Mouse (Mus musculus) embryonic facial prominence, embryonic 15.5 days (tissue): ENCODE data around the gene Gm9918. TPM values are rescaled to one million over a fixed set of nuclear protein-coding genes. Genes with fewer than 3 reads are reported as not detected.
A peak's percentile ranks its signal among the peaks of the same experiment; 100 is the strongest.

ENCODE experiments used
- ATAC-seq: fragments of 200-750 bp; cut with Nextera tagmentation; 2 replicates; pipeline ENCODE4 v1.8.0; 2017; ENCODE audit warnings: low read depth, moderate TSS enrichment; ENCODE audit not compliant: insufficient number of reproducible peaks, low FRiP score, low TSS enrichment
- H3K27ac ChIP-seq: fragments of 300-500 bp; sonication (generic); replicated peaks from 2 replicates; pipeline ENCODE4 v1.5.1; 2015; ENCODE audit warnings: mild to moderate bottlenecking, inconsistent platforms
- H3K27me3 ChIP-seq: fragments of 300-500 bp; sonication (generic); 2 replicates; pipeline ENCODE4 v1.6.1; 2015; ENCODE audit warnings: inconsistent platforms
- H3K36me3 ChIP-seq: fragments of 300-500 bp; sonication (generic); 2 replicates; pipeline ENCODE4 v1.6.1; 2015; ENCODE audit warnings: mild to moderate bottlenecking, inconsistent platforms
- H3K4me1 ChIP-seq: fragments of 300-500 bp; sonication (generic); 2 replicates; pipeline ENCODE4 v1.6.1; 2015; ENCODE audit warnings: inconsistent platforms
- H3K4me2 ChIP-seq: fragments of 300-500 bp; sonication (generic); replicated peaks from 2 replicates; pipeline ENCODE4 v1.6.1; 2015; ENCODE audit warnings: mild to moderate bottlenecking, inconsistent platforms
- H3K4me3 ChIP-seq: fragments of 300-500 bp; sonication (generic); replicated peaks from 2 replicates; pipeline ENCODE4 v1.5.1; 2015; ENCODE audit warnings: mild to moderate bottlenecking, inconsistent platforms
- H3K9ac ChIP-seq: fragments of 300-500 bp; sonication (generic); 2 replicates; pipeline ENCODE4 v1.6.1; 2015; ENCODE audit warnings: inconsistent platforms
- H3K9me3 ChIP-seq: fragments of 300-500 bp; sonication (generic); replicated peaks from 2 replicates; pipeline ENCODE4 v1.6.1; 2016; ENCODE audit warnings: inconsistent platforms
- WGBS: fragments of 180-500 bp; shearing (Covaris S2); methylation state at CpG from one replicate; pipeline ENCODE4 v1.1.7; 2015; 5-methylcytosine and 5-hydroxymethylcytosine counted together
- polyA plus RNA-seq: library from polyadenylated mRNA; unstranded; fragments of >200 nt; fragmentation: Nextera tagmentation; extraction: Ambion mirVana; gene quantifications from 2 replicates; pipeline ENCODE4 v1.2.1, GENCODE M21; 2015

The Gm9918 gene
- polyA plus RNA-seq, 1 experiment from 2014 or later, result 1.6 TPM

DNA sequence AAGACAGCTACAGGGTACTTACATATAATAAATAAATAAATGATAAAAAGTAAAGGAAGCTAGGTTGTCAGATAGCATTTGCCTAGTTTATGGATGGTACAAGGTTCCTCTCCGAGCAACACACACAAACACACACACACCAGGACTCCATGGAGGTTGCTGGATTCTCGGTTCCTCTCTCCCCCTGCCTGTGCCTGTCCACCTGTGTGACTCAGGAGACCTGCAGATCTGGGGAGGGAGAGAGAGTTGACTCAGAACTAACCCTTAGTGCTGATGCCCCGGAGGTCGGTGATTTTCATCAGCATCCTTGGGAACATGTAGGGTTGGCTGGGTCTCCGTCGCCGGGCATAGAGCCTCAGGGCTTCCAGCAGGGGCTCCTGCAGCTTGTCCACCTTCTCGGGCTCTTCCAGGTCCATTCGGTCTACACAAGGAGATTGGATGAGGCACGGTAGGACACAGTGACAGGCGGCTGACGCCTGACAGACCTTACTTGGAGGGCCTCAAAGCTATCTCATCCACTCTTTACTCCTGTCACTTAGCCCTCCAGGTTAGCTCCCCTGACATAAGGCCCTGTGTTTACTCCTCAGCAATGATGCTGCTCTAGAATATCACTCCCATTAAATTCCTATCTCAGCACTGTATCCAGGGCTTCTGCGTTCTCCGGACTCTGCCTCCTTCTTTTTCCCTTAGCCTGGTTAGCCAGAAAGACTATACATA, 31.7 kb upstream of the Gm9918 start:
- H3K36me3 ChIP-seq, result peaks cover 74% of the 10 kb centered on the region
- no peaks in the 10 kb centered on the region for H3K27me3 ChIP-seq
- H3K4me2 ChIP-seq, result no peak overlapping the region
- peaks cover 37% of the 10 kb centered on the region for H3K4me1 ChIP-seq
- no peak overlapping the region for H3K27ac ChIP-seq
- H3K9me3 ChIP-seq, result no peaks in the 10 kb centered on the region
- no peak overlapping the region for H3K9ac ChIP-seq
- no peak for ATAC-seq
- H3K4me3 ChIP-seq, result no peak overlapping the region
- 91% methylated on average over 14 of the region's 14 CpGs for WGBS

DNA sequence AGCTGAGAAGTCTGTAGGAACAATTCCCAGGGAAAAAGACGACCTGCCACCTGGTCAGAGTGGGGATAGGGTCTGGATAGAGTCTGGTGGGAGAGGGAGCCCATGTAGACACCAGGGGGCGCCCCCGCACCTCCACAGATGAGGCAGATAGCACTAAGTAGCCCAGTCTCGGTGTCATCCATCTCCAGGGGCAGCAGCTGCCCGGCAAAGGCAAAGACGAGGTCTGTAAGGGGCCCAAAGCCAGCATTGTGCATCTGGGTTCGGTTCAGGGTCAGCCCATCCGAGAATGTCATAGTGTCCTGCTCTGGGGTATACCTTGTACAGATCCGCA, 31.1 kb upstream of the Gm9918 start:
- no peak overlapping the region for H3K4me3 ChIP-seq
- H3K36me3 ChIP-seq, result peaks cover 72% of the 10 kb centered on the region
- peaks cover 40% of the 10 kb centered on the region for H3K4me1 ChIP-seq
- ATAC-seq, result no peak
- H3K9ac ChIP-seq, result no peak overlapping the region
- H3K4me2 ChIP-seq, result no peak overlapping the region
- H3K27ac ChIP-seq, result no peak overlapping the region
- H3K9me3 ChIP-seq, result no peaks in the 10 kb centered on the region
- no peaks in the 10 kb centered on the region for H3K27me3 ChIP-seq
- WGBS, result 13% methylated on average over 9 of the region's 9 CpGs

DNA sequence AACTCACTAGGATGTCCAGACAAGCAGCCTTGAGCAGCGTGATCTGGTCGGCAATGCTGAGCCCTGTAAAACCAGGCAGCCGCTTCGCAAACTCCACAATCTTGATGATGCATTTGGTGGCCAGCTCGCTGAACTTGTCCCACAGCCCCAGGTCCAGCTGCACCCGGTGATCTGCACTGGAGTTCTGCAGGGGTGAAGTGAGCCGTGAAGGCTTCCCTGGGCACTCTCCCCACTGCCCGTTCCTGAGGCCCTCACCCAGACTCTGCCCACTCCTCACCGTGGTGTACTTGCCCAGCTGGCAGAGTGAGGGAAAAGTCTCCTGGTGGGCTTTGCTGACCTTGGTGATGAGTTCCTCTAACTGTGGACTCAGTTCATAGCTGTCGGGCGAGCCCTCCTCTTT, 30.5 kb upstream of the Gm9918 start:
- Histone ChIP-seq H3K9me3 (no peaks in the 10 kb centered on the region), H3K36me3 (peaks cover 66% of the 10 kb centered on the region), H3K4me2 (no peak overlapping the region), H3K9ac (no peak overlapping the region), H3K27me3 (no peaks in the 10 kb centered on the region), H3K4me1 (peaks cover 39% of the 10 kb centered on the region), H3K27ac (no peak overlapping the region), H3K4me3 (no peak overlapping the region)
- ATAC-seq, result no peak
- WGBS, result 77% methylated on average over 11 of the region's 11 CpGs

DNA sequence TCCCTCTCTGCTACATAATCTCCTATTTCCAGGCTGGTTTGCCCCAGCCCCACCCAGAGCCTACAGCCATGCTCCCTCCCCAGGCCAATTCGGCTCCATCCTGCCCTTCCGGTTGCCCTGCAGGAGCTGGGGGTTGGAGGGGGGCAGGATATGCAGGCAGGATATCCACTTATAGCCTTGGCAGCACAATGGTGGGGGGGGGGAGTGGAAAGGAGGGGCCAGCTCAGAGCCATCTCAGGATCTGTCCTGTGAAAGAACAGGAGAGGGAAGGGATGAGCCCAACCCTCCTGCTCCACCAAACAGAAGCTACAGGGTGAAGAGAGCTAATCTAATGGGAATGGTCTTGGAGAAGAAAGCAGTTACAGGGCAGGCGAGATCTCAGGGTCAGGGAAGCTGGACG, 29.8 kb upstream of the Gm9918 start:
- peaks cover 39% of the 10 kb centered on the region for H3K4me1 ChIP-seq
- ATAC-seq, result no peak
- 0 out of 2 replicates have a peak overlapping the region, but pooled peaks have one; percentile 22 for H3K27ac ChIP-seq
- peaks cover 58% of the 10 kb centered on the region for H3K36me3 ChIP-seq
- H3K9ac ChIP-seq, result no peak overlapping the region
- 60% methylated on average over 4 of the region's 4 CpGs for WGBS
- no peaks in the 10 kb centered on the region for H3K27me3 ChIP-seq
- no peak overlapping the region for H3K4me3 ChIP-seq
- no peaks in the 10 kb centered on the region for H3K9me3 ChIP-seq
- H3K4me2 ChIP-seq, result no peak overlapping the region

DNA sequence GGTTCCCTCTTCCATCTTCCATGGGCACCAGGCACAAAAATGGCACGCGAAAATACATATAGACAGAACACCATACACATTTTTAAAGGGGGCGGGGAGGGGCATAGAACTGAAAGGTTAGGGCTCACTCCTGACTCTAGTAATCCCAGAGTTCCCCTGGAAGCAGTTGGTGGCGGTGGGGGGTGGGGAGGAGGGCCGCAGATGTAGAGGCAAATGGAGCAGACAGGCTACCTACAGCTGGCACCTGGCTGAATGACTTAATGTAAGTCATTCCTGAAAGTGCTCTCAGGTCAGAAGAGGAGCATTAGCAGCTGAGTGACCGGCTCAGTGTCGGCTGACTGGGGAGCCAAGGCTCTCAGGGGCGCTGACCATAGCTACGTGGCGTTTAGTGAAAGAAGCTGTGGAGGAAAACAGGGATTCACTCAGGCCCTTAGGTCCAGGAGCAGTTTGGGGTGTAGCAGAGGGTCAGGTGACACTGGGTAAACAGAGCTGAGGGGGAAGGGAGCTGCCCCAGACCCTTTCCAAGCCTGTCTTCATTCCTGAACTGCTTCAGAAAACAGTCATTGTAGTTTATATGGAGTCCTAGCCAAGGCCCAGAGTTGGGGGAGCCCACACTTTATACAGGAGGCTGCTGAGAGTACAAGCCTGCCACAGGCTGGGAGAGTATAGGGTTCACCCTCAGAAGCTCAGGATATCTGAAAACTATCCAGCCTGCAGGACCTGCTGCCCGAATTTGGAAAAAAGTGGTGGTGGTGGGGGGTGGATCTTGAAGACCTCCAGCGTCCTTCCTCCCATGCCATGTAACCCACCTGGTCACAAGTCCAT, 27.7 kb upstream of the Gm9918 start:
- H3K4me3 ChIP-seq, result peak overlapping the region; percentile 50; the same call in 1 of the 2 replicates
- H3K4me2 ChIP-seq, result peak overlapping the region; percentile 76
- no peaks in the 10 kb centered on the region for H3K9me3 ChIP-seq
- ATAC-seq, result no peak
- H3K9ac ChIP-seq, result no peak overlapping the region
- WGBS, result 41% methylated on average over 12 of the region's 12 CpGs
- H3K36me3 ChIP-seq, result peaks cover 40% of the 10 kb centered on the region
- peak overlapping the region; percentile 96 for H3K27ac ChIP-seq
- H3K4me1 ChIP-seq, result peaks cover 43% of the 10 kb centered on the region
- no peaks in the 10 kb centered on the region for H3K27me3 ChIP-seq

DNA sequence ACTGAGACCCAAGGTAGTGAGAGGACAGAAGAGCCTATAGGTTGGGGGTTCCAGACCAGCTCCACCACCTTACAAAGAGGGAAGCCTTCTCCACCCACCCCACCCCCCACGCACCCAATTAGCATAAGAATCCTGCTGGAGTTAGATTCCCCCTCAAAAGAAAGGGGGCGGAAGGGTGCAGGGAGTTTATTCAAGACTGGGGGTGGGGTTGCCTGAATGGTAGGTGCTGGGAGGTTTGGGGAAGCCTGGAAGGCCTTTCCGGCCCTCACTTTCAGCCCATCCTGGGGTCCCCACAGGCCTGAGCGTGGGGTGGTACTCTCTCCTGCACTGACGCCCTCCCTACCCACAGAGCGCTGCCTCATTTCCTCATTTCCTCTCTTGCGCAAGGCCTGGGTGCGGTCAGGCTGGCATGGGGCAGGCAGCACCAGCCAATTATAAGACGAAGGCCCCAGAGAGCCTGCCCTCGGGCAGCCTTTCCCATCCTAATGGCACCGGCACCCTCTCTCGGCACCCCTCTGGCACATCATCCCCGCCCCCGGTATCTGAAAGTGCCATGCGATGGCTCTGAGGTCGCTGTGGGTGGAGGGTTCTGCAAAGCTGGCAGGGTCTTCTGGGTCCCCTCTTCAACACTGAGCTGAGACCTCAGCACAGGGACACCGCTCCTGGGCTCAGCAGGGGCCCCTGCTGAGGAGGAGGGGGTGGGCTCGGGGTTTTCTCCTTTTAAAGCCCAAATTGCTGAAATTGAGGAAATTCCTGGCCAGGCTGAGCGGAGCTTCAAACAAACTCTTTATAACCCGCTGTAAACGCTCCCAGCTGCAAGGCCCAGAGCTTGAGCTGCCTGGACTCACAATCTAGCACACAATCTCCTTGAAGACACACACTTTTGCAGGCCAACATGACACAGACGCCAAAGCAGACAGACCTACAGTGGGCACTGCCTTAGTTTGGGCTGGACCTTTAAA, 26.9 kb upstream of the Gm9918 start:
- peak overlapping the region; percentile 50 for H3K4me3 ChIP-seq
- H3K27ac ChIP-seq, result peak overlapping the region; percentile 96
- WGBS, result 5% methylated on average over 22 of the region's 22 CpGs
- H3K9ac ChIP-seq, result peak overlapping the region; percentile 28; the same call in 1 of the 2 replicates
- H3K9me3 ChIP-seq, result no peaks in the 10 kb centered on the region
- H3K4me2 ChIP-seq, result peak overlapping the region; percentile 76
- ATAC-seq, result no peak
- no peaks in the 10 kb centered on the region for H3K27me3 ChIP-seq
- peaks cover 33% of the 10 kb centered on the region for H3K36me3 ChIP-seq
- H3K4me1 ChIP-seq, result peaks cover 46% of the 10 kb centered on the region

DNA sequence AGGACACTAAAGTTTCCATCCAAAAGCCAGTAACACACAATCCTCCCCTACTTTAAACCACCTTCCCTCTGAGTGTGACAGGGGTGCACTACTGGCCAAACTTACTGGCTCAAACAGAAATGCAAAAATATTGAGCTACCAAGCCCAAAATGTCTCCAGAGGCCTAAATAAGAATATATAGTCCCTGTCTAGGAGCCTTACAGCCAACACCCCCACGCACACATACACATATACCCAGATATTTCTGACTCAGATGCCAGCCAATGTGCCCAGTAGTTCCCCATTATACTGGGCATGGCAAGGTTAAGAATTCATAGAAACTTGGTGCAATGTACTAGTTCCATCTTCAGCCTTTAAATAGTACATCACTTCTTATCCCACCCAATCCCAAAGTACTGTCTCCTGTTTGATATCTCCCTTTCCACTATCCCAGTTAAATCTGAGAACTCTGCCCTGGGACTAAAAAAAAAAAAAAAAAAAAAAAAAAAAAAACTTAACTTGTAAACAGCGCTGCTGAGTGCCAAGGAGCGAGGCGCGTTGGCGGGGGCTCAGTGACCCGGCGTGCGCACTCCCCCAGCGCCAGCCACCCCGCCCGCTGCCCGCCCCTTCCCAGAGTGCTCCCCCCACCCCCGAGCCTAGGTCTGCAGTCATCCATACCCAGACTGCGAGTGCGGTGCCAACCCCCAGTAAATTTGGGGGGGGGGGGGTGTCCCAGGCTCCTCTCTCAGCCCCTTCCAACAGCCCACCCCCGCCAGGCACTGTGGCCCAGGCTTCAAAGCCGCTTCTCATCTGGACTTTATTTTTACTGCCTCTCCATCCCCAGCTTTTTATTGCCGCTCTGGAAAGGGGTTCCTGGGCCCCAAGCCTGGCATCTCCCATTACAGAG, 25.8 kb upstream of the Gm9918 start:
- 1% methylated on average over 19 of the region's 19 CpGs for WGBS
- H3K4me2 ChIP-seq, result peak overlapping the region; percentile 76
- peak overlapping the region; percentile 28; the same call in 1 of the 2 replicates for H3K9ac ChIP-seq
- H3K4me3 ChIP-seq, result peak overlapping the region; percentile 50
- no peaks in the 10 kb centered on the region for H3K9me3 ChIP-seq
- peaks cover 57% of the 10 kb centered on the region for H3K4me1 ChIP-seq
- peak overlapping the region; percentile 96 for H3K27ac ChIP-seq
- ATAC-seq, result no peak
- no peaks in the 10 kb centered on the region for H3K27me3 ChIP-seq
- peaks cover 22% of the 10 kb centered on the region for H3K36me3 ChIP-seq

DNA sequence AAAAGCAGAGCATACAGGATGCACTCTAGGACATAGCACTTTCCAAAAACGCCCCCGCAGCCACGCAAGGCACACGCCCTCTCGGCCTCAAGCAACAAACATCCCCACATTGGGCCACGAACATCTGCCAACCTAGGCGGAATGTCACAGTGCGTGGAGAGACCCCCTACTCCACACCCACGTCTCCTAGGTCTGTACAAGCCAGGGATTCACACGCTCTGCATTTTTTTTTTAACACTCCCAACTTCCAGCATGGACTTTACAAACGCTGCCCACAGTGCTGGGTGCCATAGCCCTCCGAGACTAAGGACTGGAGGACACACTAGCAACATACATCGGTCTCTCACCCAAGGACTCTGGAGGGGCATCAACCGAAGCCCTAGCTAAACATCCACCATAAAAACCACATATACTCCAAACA, 24.9 kb upstream of the Gm9918 start:
- WGBS, result 2% methylated on average over 14 of the region's 14 CpGs
- Histone ChIP-seq H3K9me3 (no peaks in the 10 kb centered on the region), H3K27me3 (no peaks in the 10 kb centered on the region), H3K4me3 (peak overlapping the region; percentile 50), H3K27ac (peak overlapping the region; percentile 96), H3K4me1 (peaks cover 66% of the 10 kb centered on the region), H3K9ac (peak overlapping the region; percentile 26), H3K4me2 (peak overlapping the region; percentile 76), H3K36me3 (peaks cover 18% of the 10 kb centered on the region)
- no peak for ATAC-seq

DNA sequence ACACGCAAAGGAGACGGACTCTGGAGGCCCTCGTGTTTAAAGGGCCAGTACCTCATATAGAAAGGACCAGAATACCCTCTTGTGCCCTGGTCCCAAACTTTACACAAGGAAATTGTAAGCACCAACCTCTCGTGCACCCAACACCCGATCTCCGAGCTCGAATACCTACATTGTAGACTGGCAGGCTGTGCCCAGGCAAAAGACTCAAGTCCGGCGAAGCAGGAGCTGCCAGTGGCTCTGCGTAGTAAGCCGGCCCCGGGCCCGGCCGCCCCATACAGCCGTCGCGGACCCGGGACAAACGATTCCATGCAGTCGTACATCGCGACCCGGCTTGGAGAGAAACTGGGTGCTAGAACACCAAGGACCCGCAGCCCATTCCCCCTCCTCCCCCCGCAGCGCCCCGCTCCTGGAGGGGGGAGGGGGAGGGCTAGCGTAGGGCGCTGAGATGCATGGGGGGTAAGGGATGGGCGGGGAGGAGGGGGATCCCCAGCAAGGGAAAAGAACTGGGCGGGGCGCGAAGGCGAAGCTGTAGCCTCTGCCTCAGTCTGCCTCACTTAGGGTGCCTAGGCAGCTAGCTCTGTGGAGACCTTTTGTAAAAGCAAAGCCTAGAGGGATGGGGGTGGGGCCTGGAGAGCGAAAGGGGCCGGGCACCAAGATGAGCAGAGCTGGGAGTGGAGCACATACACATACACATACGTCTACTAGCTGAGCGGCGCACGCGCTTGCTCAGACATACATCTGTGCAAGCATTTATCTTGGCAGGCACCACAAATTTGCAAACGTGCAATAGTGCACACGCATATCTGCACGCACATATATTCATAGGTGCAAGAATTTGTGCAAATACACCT, 24.2 kb upstream of the Gm9918 start:
- no peaks in the 10 kb centered on the region for H3K9me3 ChIP-seq
- peak; percentile 63 for ATAC-seq

More for the DNA sequence above, 24.2 kb upstream of the Gm9918 start:
- H3K4me2 ChIP-seq, result peak overlapping the region; percentile 76
- peak overlapping the region; percentile 96 for H3K27ac ChIP-seq
- peak overlapping the region; percentile 26 for H3K9ac ChIP-seq
- H3K27me3 ChIP-seq, result no peaks in the 10 kb centered on the region
- peaks cover 70% of the 10 kb centered on the region for H3K4me1 ChIP-seq
- under 1% methylated on average over 40 of the region's 44 CpGs for WGBS
- peaks cover 17% of the 10 kb centered on the region for H3K36me3 ChIP-seq
- H3K4me3 ChIP-seq, result peak overlapping the region; percentile 50
